Mouse (Mus musculus) neural tube, embryonic 15.5 days (tissue): ENCODE data around the gene Spp2. TPM values are rescaled to one million over a fixed set of nuclear protein-coding genes. Genes with fewer than 3 reads are reported as not detected.
A peak's percentile ranks its signal among the peaks of the same experiment; 100 is the strongest.

Experiments used
- ATAC-seq: fragments of 200-750 bp; cut with Nextera tagmentation; 2 replicates; pipeline ENCODE4 v1.8.0; 2017; ENCODE audit warnings: mild to moderate bottlenecking, moderate TSS enrichment, moderate library complexity; ENCODE audit not compliant: low FRiP score
- H3K27ac ChIP-seq: fragments of 300-500 bp; sonication (generic); replicated peaks from 2 replicates; pipeline ENCODE4 v1.5.1; 2015; ENCODE audit warnings: mild to moderate bottlenecking, inconsistent platforms
- H3K27me3 ChIP-seq: fragments of 300-500 bp; sonication (generic); replicated peaks from 2 replicates; pipeline ENCODE4 v1.6.1; 2015; ENCODE audit warnings: inconsistent platforms
- H3K36me3 ChIP-seq: fragments of 300-500 bp; sonication (generic); 2 replicates; pipeline ENCODE4 v1.6.1; 2015; ENCODE audit warnings: inconsistent platforms
- H3K4me1 ChIP-seq: fragments of 300-500 bp; sonication (generic); 2 replicates; pipeline ENCODE4 v1.6.1; 2015; ENCODE audit warnings: inconsistent platforms
- H3K4me2 ChIP-seq: fragments of 300-500 bp; sonication (generic); 2 replicates; pipeline ENCODE4 v1.6.1; 2015; ENCODE audit warnings: inconsistent platforms, mild to moderate bottlenecking, moderate library complexity
- H3K4me3 ChIP-seq: fragments of 300-500 bp; sonication (generic); replicated peaks from 2 replicates; pipeline ENCODE4 v1.5.1; 2015; ENCODE audit warnings: mild to moderate bottlenecking, inconsistent platforms
- H3K9ac ChIP-seq: fragments of 300-500 bp; sonication (generic); replicated peaks from 2 replicates; pipeline ENCODE4 v1.6.1; 2015; ENCODE audit warnings: mild to moderate bottlenecking, inconsistent platforms
- H3K9me3 ChIP-seq: fragments of 300-500 bp; sonication (generic); replicated peaks from 2 replicates; pipeline ENCODE4 v1.6.1; 2016; ENCODE audit warnings: inconsistent platforms
- WGBS: fragments of 180-500 bp; shearing (Covaris S2); methylation state at CpG from one replicate; pipeline ENCODE4 v1.1.7; 2015; ENCODE audit warnings: mixed read lengths; 5-methylcytosine and 5-hydroxymethylcytosine counted together
- polyA plus RNA-seq: library from polyadenylated mRNA; unstranded; fragments of >200 nt; fragmentation: Nextera tagmentation; extraction: Ambion mirVana; gene quantifications from 2 replicates; pipeline ENCODE4 v1.2.1, GENCODE M21; 2015

The Spp2 gene
- not detected in 2 replicates for polyA plus RNA-seq

- Histone ChIP-seq H3K4me2 (peak within 1 kb of the TSS; percentile 2; the same call in 1 of the 2 replicates), H3K9ac (no peak within 1 kb of the TSS), H3K4me3 (no peak within 1 kb of the TSS), H3K4me1 (peaks cover 31% of the 10 kb centered on the region), H3K9me3 (no peaks in the 10 kb centered on the region), H3K27ac (peak within 1 kb of the TSS; percentile 66), H3K27me3 (no peaks in the 10 kb centered on the region), H3K36me3 (no peaks in the 10 kb centered on the region)
- WGBS, result 84% methylated on average over 5 of the region's 5 CpGs
- ATAC-seq, result no peak
These were observed at the start of gene Spp2 for GRCm38 (mm10) chr1:88406807-88407198. Gene Spp2 (plus strand): TSS chr1:88406961.

GRCm38 (mm10) chr1:88357458-88358090 lies 49.2 kb upstream of the Spp2 start:
- no peak overlapping the region; the same call in 1 of the 2 replicates for H3K27ac ChIP-seq
- WGBS, result 63% methylated on average over 6 of the region's 6 CpGs

GRCm38 (mm10) chr1:88358102-88358654 lies 48.6 kb upstream of the Spp2 start:
- 74% methylated on average over 7 of the region's 7 CpGs for WGBS
- no peaks in the 10 kb centered on the region for H3K36me3 ChIP-seq

More at GRCm38 (mm10) chr1:88357458-88358090, 49.2 kb upstream of the Spp2 start:
- no peaks in the 10 kb centered on the region for H3K4me1 ChIP-seq
- H3K9me3 ChIP-seq, result no peaks in the 10 kb centered on the region
- H3K9ac ChIP-seq, result no peak overlapping the region
- peak; percentile 91 for ATAC-seq
- no peak overlapping the region for H3K4me2 ChIP-seq
- H3K27me3 ChIP-seq, result no peaks in the 10 kb centered on the region
- no peaks in the 10 kb centered on the region for H3K36me3 ChIP-seq
- no peak overlapping the region for H3K4me3 ChIP-seq

GRCm38 (mm10) chr1:88361085-88361484 lies 45.7 kb upstream of the Spp2 start:
- no peaks in the 10 kb centered on the region for H3K36me3 ChIP-seq
- ATAC-seq, result no peak
- WGBS, result 57% methylated on average over 4 of the region's 4 CpGs
- H3K4me1 ChIP-seq, result no peaks in the 10 kb centered on the region
- H3K9ac ChIP-seq, result no peak overlapping the region
- no peaks in the 10 kb centered on the region for H3K27me3 ChIP-seq
- H3K4me2 ChIP-seq, result no peak overlapping the region
- no peak overlapping the region for H3K27ac ChIP-seq
- no peaks in the 10 kb centered on the region for H3K9me3 ChIP-seq
- H3K4me3 ChIP-seq, result no peak overlapping the region

More at GRCm38 (mm10) chr1:88358102-88358654, 48.6 kb upstream of the Spp2 start:
- Histone ChIP-seq H3K9ac (no peak overlapping the region), H3K4me2 (no peak overlapping the region), H3K9me3 (no peaks in the 10 kb centered on the region), H3K4me3 (no peak overlapping the region), H3K27ac (no peak overlapping the region), H3K27me3 (no peaks in the 10 kb centered on the region), H3K4me1 (no peaks in the 10 kb centered on the region)
- ATAC-seq, result no peak

- no peak overlapping the region for H3K9ac ChIP-seq
- H3K27ac ChIP-seq, result no peak overlapping the region
- WGBS, result 84% methylated on average over 11 of the region's 11 CpGs
- no peaks in the 10 kb centered on the region for H3K36me3 ChIP-seq
- H3K4me3 ChIP-seq, result no peak overlapping the region
- no peak for ATAC-seq
- H3K4me1 ChIP-seq, result no peaks in the 10 kb centered on the region
- H3K9me3 ChIP-seq, result no peaks in the 10 kb centered on the region
- H3K27me3 ChIP-seq, result no peaks in the 10 kb centered on the region
- no peak overlapping the region for H3K4me2 ChIP-seq
These were observed 39.7 kb upstream of the Spp2 start for GRCm38 (mm10) chr1:88366881-88367644.

GRCm38 (mm10) chr1:88378446-88378845 lies 28.3 kb upstream of the Spp2 start:
- no peaks in the 10 kb centered on the region for H3K4me1 ChIP-seq
- H3K4me2 ChIP-seq, result no peak overlapping the region
- WGBS, result 96% methylated on average over 1 of the region's 1 CpGs
- H3K9ac ChIP-seq, result no peak overlapping the region
- no peaks in the 10 kb centered on the region for H3K36me3 ChIP-seq
- no peaks in the 10 kb centered on the region for H3K27me3 ChIP-seq
- no peak for ATAC-seq
- 0 out of 2 replicates have a peak, but pooled peaks cover 3% of the 10 kb centered on the region for H3K9me3 ChIP-seq
- H3K4me3 ChIP-seq, result no peak overlapping the region
- no peak overlapping the region for H3K27ac ChIP-seq

GRCm38 (mm10) chr1:88391632-88392031 lies 15.1 kb upstream of the Spp2 start:
- Histone ChIP-seq H3K4me1 (no peaks in the 10 kb centered on the region), H3K9me3 (no peaks in the 10 kb centered on the region), H3K27ac (no peak overlapping the region), H3K27me3 (no peaks in the 10 kb centered on the region), H3K36me3 (no peaks in the 10 kb centered on the region), H3K9ac (no peak overlapping the region), H3K4me3 (no peak overlapping the region), H3K4me2 (no peak overlapping the region)
- WGBS, result 76% methylated on average over 4 of the region's 4 CpGs
- ATAC-seq, result no peak

GRCm38 (mm10) chr1:88393321-88393720 lies 13.4 kb upstream of the Spp2 start:
- Histone ChIP-seq H3K9me3 (no peaks in the 10 kb centered on the region), H3K4me1 (no peaks in the 10 kb centered on the region), H3K9ac (no peak overlapping the region), H3K27me3 (no peaks in the 10 kb centered on the region), H3K36me3 (no peaks in the 10 kb centered on the region), H3K4me2 (no peak overlapping the region), H3K27ac (no peak overlapping the region), H3K4me3 (no peak overlapping the region)
- WGBS, result 91% methylated on average over 5 of the region's 5 CpGs
- ATAC-seq, result no peak

- peaks cover 25% of the 10 kb centered on the region for H3K4me1 ChIP-seq
- no peaks in the 10 kb centered on the region for H3K27me3 ChIP-seq
- WGBS, result 82% methylated on average over 3 of the region's 3 CpGs
- no peak overlapping the region for H3K27ac ChIP-seq
- no peaks in the 10 kb centered on the region for H3K36me3 ChIP-seq
- ATAC-seq, result no peak
- no peak overlapping the region for H3K4me2 ChIP-seq
- no peak overlapping the region for H3K4me3 ChIP-seq
- H3K9ac ChIP-seq, result no peak overlapping the region
- no peaks in the 10 kb centered on the region for H3K9me3 ChIP-seq
These were observed 3.4 kb upstream of the Spp2 start for GRCm38 (mm10) chr1:88403378-88403777.

- Histone ChIP-seq H3K4me2 (peak overlapping the region; percentile 2; the same call in 1 of the 2 replicates), H3K9me3 (no peaks in the 10 kb centered on the region), H3K9ac (no peak overlapping the region), H3K36me3 (no peaks in the 10 kb centered on the region), H3K4me3 (no peak overlapping the region), H3K4me1 (peaks cover 25% of the 10 kb centered on the region), H3K27ac (peak overlapping the region; percentile 66), H3K27me3 (no peaks in the 10 kb centered on the region)
- 38% methylated on average over 12 of the region's 12 CpGs for WGBS
- ATAC-seq, result peak; percentile 78
These were observed 519 bp upstream of the Spp2 start for GRCm38 (mm10) chr1:88406078-88406806.

- Histone ChIP-seq H3K4me1 (peaks cover 37% of the 10 kb centered on the region), H3K9ac (no peak overlapping the region), H3K27me3 (no peaks in the 10 kb centered on the region), H3K4me3 (no peak overlapping the region), H3K36me3 (no peaks in the 10 kb centered on the region), H3K9me3 (no peaks in the 10 kb centered on the region), H3K4me2 (no peak overlapping the region), H3K27ac (no peak overlapping the region)
- no peak for ATAC-seq
- 91% methylated on average over 4 of the region's 4 CpGs for WGBS
These were observed 1.6 kb downstream of the Spp2 start for GRCm38 (mm10) chr1:88408340-88408739.
